Mouse (Mus musculus) ES-CJ7 (cell line): ENCODE data around the gene Adcy2.

Experiments
- DNase-seq: peaks from one replicate; pipeline ENCODE4 v3.0.0; 2011; ENCODE audit warnings: low read depth, low spot score

Adcy2 gene

GRCm38 (mm10) chr13:68826461-68826860 lies 172.9 kb downstream of the Adcy2 start:
- no peak for DNase-seq

DNA sequence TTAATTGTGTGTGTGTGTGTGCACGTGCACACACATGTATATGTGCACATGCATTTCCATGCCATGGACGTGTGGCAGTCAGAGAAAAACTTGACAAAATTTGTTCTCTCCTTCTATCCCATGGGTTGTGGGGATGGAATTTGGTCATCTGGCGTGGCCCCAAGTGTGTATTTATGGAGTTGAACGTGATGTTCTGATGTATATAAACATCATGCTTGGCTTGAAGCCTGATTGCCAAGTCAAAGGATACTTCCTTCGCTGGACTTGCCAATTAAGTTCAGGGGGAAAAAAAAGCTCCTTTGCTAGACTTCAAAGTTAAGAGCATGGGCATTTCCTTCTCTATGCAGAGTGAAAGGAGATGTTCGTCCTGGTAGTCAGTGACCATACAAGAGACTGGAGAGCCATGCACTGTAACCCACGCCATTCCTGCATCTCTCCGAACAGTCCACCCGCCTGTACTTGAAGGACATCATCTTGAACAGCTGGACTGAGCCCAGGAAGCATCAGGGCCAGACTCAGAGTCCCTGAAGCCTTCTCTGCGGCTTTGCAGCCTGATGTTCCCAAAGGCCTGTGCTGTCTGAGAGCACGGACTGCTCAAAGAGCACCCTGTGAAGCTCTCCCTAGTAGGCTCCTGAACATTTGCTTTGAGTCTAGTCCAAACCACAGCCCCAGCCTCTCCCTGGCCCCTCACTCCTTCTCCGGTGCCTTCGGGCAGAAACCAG lies 178.3 kb downstream of the Adcy2 start:
- DNase-seq, result no peak

- no peak for DNase-seq
Observed at GRCm38 (mm10) chr13:68815704-68816477, 183.4 kb downstream of the Adcy2 start.

GRCm38 (mm10) chr13:68811185-68811584 lies 188.2 kb downstream of the Adcy2 start:
- no peak for DNase-seq

DNA sequence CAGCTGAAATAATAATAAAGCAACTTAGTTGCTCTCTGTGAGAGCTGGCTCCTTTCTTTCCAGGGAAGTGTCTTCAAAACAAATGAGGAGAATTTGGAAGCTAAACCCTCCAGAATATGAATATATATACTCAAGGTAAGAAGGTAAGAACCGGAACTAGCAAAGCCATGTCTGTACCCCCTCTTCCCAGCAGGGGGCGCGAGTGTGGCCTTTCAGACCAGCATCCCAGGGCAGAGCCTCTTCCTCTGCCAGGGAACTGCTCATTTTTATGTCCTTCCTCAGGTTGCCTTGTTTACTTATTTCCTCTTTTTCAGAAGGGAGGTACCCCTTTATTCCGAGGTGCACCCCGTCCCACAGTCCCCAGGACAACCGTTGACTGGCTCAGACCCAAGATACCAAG lies 199.6 kb downstream of the Adcy2 start:
- DNase-seq, result peak; percentile 20

- no peak for DNase-seq
Observed at GRCm38 (mm10) chr13:68793286-68793685, 206.1 kb downstream of the Adcy2 start.

DNA sequence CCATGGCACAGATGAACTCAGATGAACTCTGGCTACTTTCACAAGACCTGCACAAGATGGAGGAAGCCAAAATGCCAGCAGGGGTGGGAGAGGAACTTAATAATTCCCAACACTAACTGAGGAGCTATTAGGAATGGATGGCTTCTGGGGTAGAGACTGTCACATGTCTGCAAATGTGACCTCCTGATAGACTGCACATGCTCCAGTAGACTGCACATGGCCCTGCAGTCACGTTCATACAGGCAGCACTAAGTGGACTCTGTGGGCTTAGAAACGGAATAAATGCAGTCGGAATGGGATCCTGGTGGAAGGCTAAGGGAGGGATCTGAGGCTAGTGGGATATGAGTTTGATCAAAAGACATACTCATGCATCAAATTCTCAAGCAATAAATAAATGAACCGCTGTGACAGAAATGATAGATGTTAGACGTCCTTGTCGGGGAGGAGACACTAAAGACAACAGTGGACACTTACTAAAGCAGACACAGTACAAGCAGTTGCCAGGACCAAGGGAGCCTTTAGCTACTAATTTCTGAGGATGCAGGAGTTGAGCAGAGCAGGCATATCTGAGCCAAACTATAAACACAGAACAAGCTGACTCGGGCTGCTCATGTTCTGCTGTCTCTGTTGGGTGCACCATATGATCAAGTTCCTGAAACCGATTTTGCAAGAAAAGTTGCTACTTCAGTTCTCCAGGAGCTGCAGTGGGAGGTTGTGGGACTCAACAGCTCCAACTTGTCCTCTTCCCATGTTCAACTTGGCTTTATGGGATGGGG lies 211.9 kb downstream of the Adcy2 start:
- no peak for DNase-seq

DNA sequence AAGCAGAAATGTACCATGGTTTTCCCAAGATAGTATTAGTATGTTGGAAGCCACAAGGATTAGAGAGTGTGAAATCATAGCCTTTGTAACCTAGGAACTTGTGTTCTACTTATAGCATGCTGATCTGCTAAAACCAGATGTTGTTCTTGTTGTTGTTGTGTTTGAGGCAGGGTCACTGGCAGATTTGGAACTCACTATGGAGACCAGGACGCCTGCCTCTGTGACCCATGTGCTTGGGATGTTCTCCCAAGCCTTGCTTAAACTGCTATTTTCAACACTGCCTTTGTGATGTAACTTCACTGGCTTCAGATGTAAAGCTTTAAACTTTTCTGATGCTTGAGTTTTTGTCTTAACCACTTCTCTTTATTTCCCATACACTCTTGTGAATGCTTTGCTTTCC lies 216.2 kb downstream of the Adcy2 start:
- DNase-seq, result no peak

DNA sequence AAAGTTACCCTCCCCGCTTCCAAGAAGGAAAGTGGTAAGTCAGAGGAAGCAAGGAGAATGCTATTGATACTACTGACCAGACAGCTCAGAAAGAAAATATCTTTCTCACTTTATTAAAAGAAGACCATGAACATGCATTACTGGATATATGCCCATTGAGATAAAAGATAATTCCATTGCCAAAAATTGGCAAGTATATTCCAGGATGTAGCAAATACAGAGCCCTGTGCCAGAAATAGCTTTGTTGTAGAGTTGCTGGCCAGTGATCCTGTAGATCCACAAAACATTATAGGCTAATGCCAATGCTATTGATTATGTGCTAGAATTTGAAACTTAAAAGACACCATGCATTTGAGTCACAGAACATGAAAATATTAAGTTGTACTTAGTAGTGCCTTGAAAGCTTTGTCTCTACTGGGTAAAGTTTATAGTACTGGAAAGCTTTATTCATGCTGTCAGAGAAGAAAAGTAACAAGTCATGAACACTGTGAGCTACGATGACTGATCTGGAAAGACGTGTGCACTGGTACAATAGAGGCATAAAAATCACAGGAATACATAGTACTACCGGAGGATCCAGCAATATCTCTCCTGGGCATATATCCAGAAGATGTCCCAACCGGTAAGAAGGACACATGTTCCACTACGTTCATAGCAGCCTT lies 221.2 kb downstream of the Adcy2 start:
- DNase-seq, result no peak

GRCm38 (mm10) chr13:68773599-68774211 lies 225.6 kb downstream of the Adcy2 start:
- no peak for DNase-seq

- no peak for DNase-seq
Observed at GRCm38 (mm10) chr13:68768588-68768987, 230.8 kb downstream of the Adcy2 start.

GRCm38 (mm10) chr13:68765896-68766578 lies 233.3 kb downstream of the Adcy2 start:
- DNase-seq, result no peak

DNA sequence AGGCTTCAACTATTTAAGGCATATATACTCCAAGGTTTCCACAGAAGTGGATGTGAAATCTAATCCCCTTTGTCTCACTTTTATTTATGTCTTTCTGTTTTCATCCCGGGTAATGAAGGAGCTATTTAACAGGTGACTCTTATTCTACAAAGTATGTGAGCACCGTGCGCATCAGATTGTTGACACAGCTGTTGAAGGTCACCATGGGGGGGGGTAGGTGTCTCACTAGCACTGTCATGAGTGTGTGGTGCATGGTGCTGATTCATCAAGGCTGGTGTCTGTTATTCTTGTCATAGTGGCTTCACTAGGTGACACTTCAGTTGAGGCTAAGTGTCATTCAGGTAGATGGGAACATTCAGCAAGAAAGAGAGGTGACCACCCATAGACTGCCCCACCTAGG lies 234.7 kb downstream of the Adcy2 start:
- DNase-seq, result no peak

DNA sequence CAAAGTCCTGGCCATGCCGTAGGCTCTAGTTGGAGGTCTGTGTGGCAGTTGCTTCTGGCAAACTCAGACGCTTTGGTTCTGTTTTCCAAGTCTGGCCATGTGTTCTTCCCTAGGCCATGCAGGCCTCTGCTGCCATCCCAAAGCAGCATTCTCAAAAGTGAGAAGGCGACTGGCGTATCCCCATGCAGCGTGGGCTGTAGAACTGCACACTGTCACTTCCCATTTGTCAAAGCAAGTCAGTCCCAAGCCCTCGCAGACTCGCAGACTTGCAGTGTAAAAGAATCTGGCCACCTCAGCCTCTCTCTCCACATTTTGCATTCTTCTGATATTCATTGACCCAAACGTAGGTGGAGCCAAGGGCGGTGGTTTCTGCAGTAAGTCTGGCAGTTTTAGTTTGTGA lies 249.5 kb downstream of the Adcy2 start:
- no peak for DNase-seq

- no peak for DNase-seq
Observed at GRCm38 (mm10) chr13:68749370-68749769, 250.0 kb downstream of the Adcy2 start.

DNA sequence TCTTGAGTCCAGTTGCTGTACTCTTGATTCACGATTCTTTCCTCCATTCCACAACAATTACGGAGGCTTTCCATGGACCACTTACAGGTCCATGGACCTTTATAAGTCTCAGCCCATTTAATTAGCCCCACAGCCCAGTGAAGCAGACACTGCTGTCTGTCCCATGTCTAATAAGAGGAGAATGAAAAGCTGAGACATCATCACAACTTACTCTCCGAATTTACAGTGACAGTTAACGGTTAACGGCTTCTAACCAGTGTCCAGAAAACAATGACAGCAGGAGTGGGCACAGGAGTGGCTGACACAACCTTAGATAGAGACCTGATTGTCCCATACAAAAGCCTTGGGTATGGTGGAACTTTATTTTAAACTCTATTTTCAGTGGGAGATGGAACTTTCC lies 253.9 kb downstream of the Adcy2 start:
- DNase-seq, result no peak

DNA sequence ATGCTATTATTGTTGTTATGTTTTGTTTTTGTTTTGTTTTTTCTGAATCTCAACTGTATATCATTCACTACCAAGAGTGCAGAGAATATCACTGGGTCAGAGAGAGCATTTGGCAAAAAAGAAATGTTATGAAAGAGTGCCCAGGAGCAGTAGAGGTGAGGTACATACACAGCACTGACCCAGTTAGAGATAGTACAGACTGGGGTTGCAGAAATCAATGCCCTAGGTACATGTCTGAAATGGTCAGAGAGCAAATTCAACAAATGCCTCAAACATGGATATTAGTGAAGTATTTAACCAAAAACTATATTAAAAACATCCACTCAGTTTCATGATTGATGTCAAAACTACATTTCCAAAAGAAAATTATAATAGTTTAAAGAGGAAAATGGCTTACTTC lies 286.7 kb downstream of the Adcy2 start:
- no peak for DNase-seq

DNA sequence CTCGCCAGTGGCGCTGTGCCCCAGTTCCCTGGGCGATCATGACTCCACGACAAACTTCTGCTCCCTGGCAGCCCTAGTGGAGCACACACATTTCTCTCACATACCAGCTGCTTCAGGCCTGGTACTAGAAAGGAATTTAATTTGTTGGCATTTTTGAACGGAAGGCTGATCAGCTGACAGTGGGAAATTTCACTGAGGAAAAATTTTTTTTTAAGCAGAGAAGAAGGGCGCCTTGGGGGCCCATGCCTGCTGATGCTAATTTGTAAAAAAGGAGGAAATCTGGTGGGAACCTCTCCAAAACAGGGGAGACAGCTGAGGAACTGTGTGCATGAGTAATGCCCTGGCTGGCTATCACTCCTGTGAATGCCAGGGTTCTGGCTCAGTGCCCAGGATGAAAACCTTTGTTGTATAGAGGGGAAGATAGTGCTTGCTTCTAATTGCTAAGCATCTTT lies 292.0 kb downstream of the Adcy2 start:
- DNase-seq, result no peak

DNA sequence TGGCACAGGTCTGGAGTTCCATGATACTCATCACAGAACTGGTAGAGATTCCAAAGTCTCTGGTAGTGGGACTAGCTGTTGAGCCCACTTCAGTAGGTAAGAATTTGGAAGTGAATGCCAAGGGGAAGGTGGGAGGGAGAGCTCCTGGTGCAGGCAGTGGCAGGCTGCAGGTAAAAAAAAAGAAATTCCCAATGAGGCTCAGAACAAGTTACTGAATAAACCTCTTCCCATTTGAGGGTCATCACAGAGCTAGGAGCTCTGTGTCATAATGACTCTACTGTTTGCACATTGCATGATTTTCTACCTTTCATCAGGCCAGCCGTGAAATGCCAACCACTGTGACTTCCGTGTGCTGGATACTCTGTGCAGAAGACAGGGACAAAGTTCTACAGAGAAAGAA lies 314.4 kb downstream of the Adcy2 start:
- DNase-seq, result no peak

DNA sequence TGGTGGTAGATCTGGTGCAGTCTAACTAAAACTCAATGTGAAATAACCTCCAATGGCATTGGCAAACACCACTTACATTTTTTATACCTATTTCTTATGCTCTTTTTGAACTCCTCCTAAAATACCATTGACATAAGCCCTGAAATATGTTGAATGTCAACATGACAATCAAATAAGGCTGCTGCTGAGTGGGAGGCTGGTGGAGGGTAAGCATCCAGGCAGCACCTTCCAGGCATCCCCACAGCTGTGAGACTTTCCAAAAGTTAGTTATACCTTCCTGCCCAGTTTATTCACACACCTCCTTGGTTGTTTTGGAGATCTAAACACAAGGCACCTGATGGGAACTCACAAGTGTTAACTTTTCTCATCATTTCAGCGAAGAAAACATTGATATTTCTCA lies 318.9 kb downstream of the Adcy2 start:
- no peak for DNase-seq

GRCm38 (mm10) chr13:68642786-68643185 lies 356.6 kb downstream of the Adcy2 start:
- DNase-seq, result peak; percentile 47
